Mouse (Mus musculus): ENCODE measurements around the gene Ncbp1. TPM values are rescaled to one million over a fixed set of nuclear protein-coding genes. Genes with fewer than 3 reads are reported as not detected.

Ncbp1 gene
- total RNA-seq, 2 experiments from 2014 or later, result 26.8 to 31.6 TPM

- no peak for DNase-seq (ENCODE audit: low spot score in 2 of 2)
Measured at GRCm38 (mm10) chr4:46198064-46198463, 59.7 kb downstream of the Ncbp1 start.

DNA sequence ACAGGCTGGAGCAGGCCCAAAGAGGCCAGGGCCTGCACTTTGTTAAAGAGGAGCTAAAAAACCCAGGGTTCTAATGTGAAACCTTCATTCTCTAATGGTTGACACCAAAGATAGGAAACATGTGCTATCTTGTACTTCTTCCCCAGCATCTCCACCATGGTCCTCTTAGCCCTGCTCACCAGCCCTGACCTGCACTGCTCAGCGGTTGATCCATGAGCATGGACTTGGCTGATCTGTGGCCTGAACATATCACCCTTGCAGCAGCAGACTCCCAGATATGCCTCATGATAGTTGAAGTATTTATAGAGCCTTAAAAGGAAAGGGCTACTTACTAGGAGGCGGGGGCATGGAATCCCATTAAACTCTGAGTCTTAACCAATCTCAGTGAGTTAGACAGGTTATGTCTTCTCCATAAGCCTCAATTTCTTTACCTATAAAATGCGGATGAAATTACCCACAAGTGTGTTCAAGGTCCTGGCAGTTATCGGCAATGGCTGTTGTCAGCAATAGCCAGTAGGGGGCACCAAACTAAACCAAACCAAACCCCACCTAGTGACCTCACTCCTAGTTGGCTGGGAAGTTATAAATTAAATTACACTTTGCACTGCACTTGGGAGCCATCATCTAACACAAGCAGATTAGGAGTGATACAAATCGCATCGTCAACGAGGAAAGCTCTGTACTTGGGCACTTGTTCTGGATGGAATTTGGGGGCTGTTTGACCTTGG lies 63.6 kb downstream of the Ncbp1 start:
- DNase-seq (ENCODE audit: low spot score in 2 of 2), result peak; percentile 29 to 56

DNA sequence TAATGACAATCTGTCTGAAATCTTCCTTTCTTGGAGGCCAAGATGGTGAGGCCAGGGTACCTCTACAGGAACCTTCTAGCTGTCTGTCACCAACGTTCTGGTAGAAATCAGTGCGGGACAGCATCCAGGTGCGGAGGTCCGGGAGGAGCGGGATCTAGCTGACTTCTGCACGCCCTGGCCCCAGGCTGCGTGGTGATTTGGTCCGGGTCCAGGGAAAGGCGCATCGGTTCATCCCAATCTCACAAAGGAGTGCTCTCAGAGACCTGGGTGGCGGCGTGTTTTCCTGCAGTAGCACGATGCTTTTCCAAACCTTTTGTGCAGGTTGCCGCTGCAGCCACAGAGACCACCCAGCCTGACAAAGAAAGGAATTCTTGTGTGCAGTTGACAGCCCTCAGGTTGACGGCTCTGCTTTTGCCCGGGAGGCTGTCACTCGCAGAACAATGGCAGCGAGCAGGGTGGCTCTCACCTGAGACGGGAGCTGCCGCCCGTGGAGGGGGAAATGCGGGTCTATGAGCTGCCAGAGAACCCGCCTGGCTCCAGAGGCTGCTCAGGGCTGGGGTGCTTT lies 64.2 kb downstream of the Ncbp1 start:
- no peak for DNase-seq (ENCODE audit: low spot score in 2 of 2)

DNA sequence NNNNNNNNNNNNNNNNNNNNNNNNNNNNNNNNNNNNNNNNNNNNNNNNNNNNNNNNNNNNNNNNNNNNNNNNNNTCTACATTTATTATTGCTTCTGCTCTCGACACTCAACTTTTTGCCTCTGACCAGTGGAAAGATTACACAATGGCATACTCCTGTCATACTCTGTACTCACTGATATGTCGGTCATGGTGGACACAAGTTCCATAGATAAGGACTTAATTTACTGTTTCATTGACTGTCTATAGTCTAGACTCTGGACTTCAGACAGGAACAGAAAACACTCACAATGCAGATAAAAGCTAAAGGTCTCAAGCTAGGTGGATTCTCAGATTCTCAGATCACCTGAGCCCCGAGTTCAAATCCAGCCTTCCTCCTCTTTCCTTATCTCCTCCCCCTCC lies 82.7 kb downstream of the Ncbp1 start:
- DNase-seq (ENCODE audit: low spot score in 2 of 2), result no peak

Other genes starting within 250 kb of the Ncbp1 start
- gene Ccdc180, start 248.3 kb upstream of the Ncbp1 start, total RNA-seq (2021), result not detected
- 10 to 100 TPM; 18.9 to 19.0 TPM for gene Tdrd7, start 173.3 kb upstream of the Ncbp1 start, total RNA-seq (2021)
- gene Tmod1, start 99.7 kb upstream of the Ncbp1 start, total RNA-seq (2021), result 100 to 1,000 TPM; 243 to 252 TPM
- gene Tstd2, start 81 bp downstream of the Ncbp1 start, total RNA-seq (2021), result 10 to 100 TPM; 21.6 to 22.2 TPM
- 10 to 100 TPM; 11.1 to 11.6 TPM for gene Xpa, start 57.7 kb downstream of the Ncbp1 start, total RNA-seq (2021)
- gene Foxe1, start 205.0 kb downstream of the Ncbp1 start, total RNA-seq (2021), result not detected